Mouse (Mus musculus): Measurements from ENCODE around the gene Ttll6. TPM values are rescaled to one million over a fixed set of nuclear protein-coding genes. Genes with fewer than 3 reads are reported as not detected.

Ttll6 gene
- total RNA-seq, 2 experiments from 2014 or later = not detected

- no peak for DNase-seq
Observed at GRCm38 (mm10) chr11:96195769-96196280, 62.2 kb downstream of the Ttll6 start.

- peak; percentile 58 for DNase-seq
Observed at GRCm38 (mm10) chr11:96198642-96199041, 65.1 kb downstream of the Ttll6 start.

- no peak for DNase-seq
Observed at GRCm38 (mm10) chr11:96199181-96200086, 65.8 kb downstream of the Ttll6 start.

GRCm38 (mm10) chr11:96200183-96200655, 66.6 kb downstream of the Ttll6 start:
- DNase-seq = no peak

GRCm38 (mm10) chr11:96201741-96202140, 68.2 kb downstream of the Ttll6 start:
- no peak for DNase-seq

GRCm38 (mm10) chr11:96202401-96203081, 69.0 kb downstream of the Ttll6 start:
- no peak for DNase-seq

GRCm38 (mm10) chr11:96203182-96203788, 69.7 kb downstream of the Ttll6 start:
- no peak for DNase-seq

GRCm38 (mm10) chr11:96203789-96204186, 70.2 kb downstream of the Ttll6 start:
- DNase-seq = no peak

- no peak for DNase-seq
Observed at GRCm38 (mm10) chr11:96204351-96204750, 70.8 kb downstream of the Ttll6 start.

GRCm38 (mm10) chr11:96205426-96206131, 72.0 kb downstream of the Ttll6 start:
- no peak for DNase-seq

Other genes starting within 250 kb of the Ttll6 start
- gene B4galnt2, start 218.9 kb upstream of the Ttll6 start, total RNA-seq (2021) = not detected
- 10 to 100 TPM in 1 of 2 experiments, 1 to 10 TPM in 1; 6.3 to 10.6 TPM for gene Igf2bp1, start 127.8 kb upstream of the Ttll6 start, total RNA-seq (2021)
- not detected for gene Gip, start 109.2 kb upstream of the Ttll6 start, total RNA-seq (2021)
- 10 to 100 TPM; 60.9 to 62.7 TPM for gene Snf8, start 98.9 kb upstream of the Ttll6 start, total RNA-seq (2021)
- gene Ube2z, start 68.4 kb upstream of the Ttll6 start, total RNA-seq (2021) = 10 to 100 TPM; 47.4 to 48.3 TPM
- 1,000 to 10,000 TPM; 2,269 to 2,363 TPM for gene Atp5g1, start 58.1 kb upstream of the Ttll6 start, total RNA-seq (2021)
- gene Calcoco2, start 21.8 kb upstream of the Ttll6 start, total RNA-seq (2021) = not detected
- gene Hoxb13, start 60.5 kb downstream of the Ttll6 start, total RNA-seq (2021) = not detected
- gene Hoxb9, start 137.7 kb downstream of the Ttll6 start, total RNA-seq (2021) = not detected
- not detected for gene Hoxb8, start 148.1 kb downstream of the Ttll6 start, total RNA-seq (2021)
- gene Hoxb7, start 152.8 kb downstream of the Ttll6 start, total RNA-seq (2021) = under 1 TPM in 1 of 2 experiments, not detected in 1; 0.24 TPM
- not detected for gene Hoxb6, start 158.7 kb downstream of the Ttll6 start, total RNA-seq (2021)
- under 1 TPM in 1 of 2 experiments, not detected in 1; 0.32 TPM for gene Hoxb5, start 169.6 kb downstream of the Ttll6 start, total RNA-seq (2021)
- gene Hoxb4, start 184.5 kb downstream of the Ttll6 start, total RNA-seq (2021) = 1 to 10 TPM in 1 of 2 experiments, under 1 TPM in 1; 0.74 to 1.0 TPM
- gene Hoxb3, start 189.5 kb downstream of the Ttll6 start, total RNA-seq (2021) = 1 to 10 TPM; 1.4 to 1.5 TPM
- gene Hoxb2, start 216.7 kb downstream of the Ttll6 start, total RNA-seq (2021) = 1 to 10 TPM; 1.3 to 2.2 TPM
- gene Hoxb1, start 232.0 kb downstream of the Ttll6 start, total RNA-seq (2021) = not detected

All from heart, postnatal 4 days (tissue).